Mouse (Mus musculus) testis, adult 2 months (tissue): Measurements from ENCODE around the gene Gm44805.

Source experiments
- CTCF ChIP-seq: fragments of 200-500 bp; IDR thresholded peaks from 2 replicates; pipeline ENCODE4 v1.5.1; 2012; ENCODE audit warnings: low read depth, mild to moderate bottlenecking, inconsistent platforms, low read length, moderate library complexity; ENCODE audit not compliant: control insufficient read depth, insufficient read depth, insufficient replicate concordance
- POLR2A ChIP-seq: fragments of 200-500 bp; IDR thresholded peaks from 2 replicates; pipeline ENCODE4 v1.6.1; 2012; ENCODE audit warnings: low read depth, mild to moderate bottlenecking, inconsistent platforms, low read length, moderate library complexity; ENCODE audit not compliant: control insufficient read depth

DNA sequence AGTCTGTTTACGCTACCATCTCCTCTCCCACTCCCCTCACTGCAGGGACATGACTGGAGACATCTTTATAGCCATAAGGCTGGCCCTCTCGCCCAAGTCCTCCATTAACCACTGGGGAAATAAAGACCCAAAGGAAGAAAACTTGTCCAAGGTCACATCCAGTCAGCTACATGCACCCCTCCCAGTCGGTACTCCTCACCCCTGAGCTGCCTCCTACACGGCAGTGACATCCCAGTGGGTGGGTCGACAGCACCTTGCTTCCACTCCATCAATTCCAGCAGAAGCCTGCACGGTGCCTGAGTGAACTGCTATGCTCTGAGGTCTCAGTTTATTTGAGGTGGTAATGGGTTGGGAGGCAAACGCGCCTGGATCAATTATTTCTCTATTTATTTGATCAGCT is 17.3 kb downstream of the Gm44805 start:
- no peak for TF ChIP-seq CTCF
- no peak for TF ChIP-seq POLR2A
